Mouse (Mus musculus): Measurements from ENCODE around the gene Tescl.
A peak's percentile ranks its signal among the peaks of the same experiment; 100 is the strongest.

DNA sequence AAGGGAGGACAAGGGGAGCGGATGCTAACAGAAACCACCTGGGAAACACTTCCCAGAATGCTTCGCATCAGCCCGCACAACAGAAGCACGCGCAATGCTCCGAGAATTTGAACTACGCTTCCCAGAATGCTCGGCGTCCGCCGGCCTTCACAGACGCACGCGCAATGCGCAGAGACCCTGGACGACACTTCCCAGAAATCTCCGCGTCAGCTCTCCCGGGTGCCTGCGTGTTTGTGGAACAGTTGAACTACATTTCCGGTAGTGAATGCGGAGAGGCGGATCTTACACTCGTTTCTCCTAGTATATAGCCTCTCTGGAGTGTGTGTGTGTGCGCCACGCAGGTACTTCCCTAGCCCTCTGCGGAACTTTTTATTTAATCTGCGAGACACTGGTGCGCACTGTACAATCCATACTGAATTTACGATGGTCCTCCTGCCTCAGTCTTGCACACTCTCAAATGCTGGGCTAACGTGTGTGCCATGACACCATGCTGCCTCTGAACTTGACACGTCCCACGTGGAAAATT is 17.1 kb downstream of the Tescl start, which contains the start of gene Zfp94:
- TF ChIP-seq POLR2A (IDR thresholded peaks at IDR 0.05; ENCODE audit: low read depth, low read length) = peak; percentile 78
- TF ChIP-seq CTCF (IDR thresholded peaks at IDR 0.05; ENCODE audit: borderline replicate concordance, insufficient read depth, low read length) = no peak

Data from embryonic fibroblast, embryonic 13.5 days (primary cell).